ENCODE assay signal across 27 mouse cellular contexts in genomic region chr5:134920106-134920687, GRCm38 (mm10). TPM values are rescaled to one million over a fixed set of nuclear protein-coding genes. Genes with fewer than 3 reads are reported as not detected.
DNase-seq lines count a peak whose midpoint lies in the region; ATAC-seq and TF ChIP-seq lines count a peak whose summit lies in the region.
"Had no signal": no experiment of that assay in that cellular context is flagged by ENCODE, and none has a peak within 500 bp of the region (broad histone marks: within the 10 kb centered on the region; RNA-seq: fewer than 3 reads in every experiment).

No protein-coding gene starts in this region.

- TF ChIP-seq POLR2A in bone marrow, adult 2 months (IDR thresholded peaks at IDR 0.05; ENCODE audit: borderline replicate concordance, control insufficient read depth, low read depth, low read length), result no peak

- H3K4me2 ChIP-seq in intestine, embryonic 15.5 days (replicated peaks), result no peak overlapping the region
- no peak overlapping the region for H3K4me2 ChIP-seq in intestine, embryonic 16.5 days (ENCODE audit: low read depth, low read length)
- H3K4me2 ChIP-seq in liver, postnatal 0 days (ENCODE audit: low read depth, low read length), result peak overlapping the region; percentile 16
- H3K4me2 ChIP-seq: hindbrain, embryonic 12.5 days; lung, embryonic 14.5 days; midbrain, embryonic 15.5 days; stomach, embryonic 15.5 days had no signal

- H3K9me3 ChIP-seq in intestine, embryonic 15.5 days, result no peaks in the 10 kb centered on the region
- no peaks in the 10 kb centered on the region for H3K9me3 ChIP-seq in intestine, embryonic 16.5 days (ENCODE audit: control insufficient read depth, low read length)
- H3K9me3 ChIP-seq in erythroblast, embryonic 14.5 days (ENCODE audit: control insufficient read depth, low read length), result peaks cover 9% of the 10 kb centered on the region
- no peaks in the 10 kb centered on the region for H3K9me3 ChIP-seq in liver, postnatal 0 days (ENCODE audit: low read length)
- H3K9me3 ChIP-seq: midbrain, embryonic 15.5 days; stomach, embryonic 15.5 days had no signal

- H3K27ac ChIP-seq in intestine, embryonic 15.5 days, result no peak overlapping the region
- H3K27ac ChIP-seq in intestine, embryonic 16.5 days (ENCODE audit: low read length), result no peak overlapping the region
- peak overlapping the region; percentile 89 for H3K27ac ChIP-seq in bone marrow, adult 2 months (ENCODE audit: control insufficient read depth, insufficient read depth, low read depth, low read length, poor library complexity)
- peak overlapping the region; percentile 93 for H3K27ac ChIP-seq in liver, postnatal 0 days (ENCODE audit: low read depth)
- H3K27ac ChIP-seq: hindbrain, embryonic 12.5 days; macrophage; midbrain, embryonic 15.5 days had no signal

- no peaks in the 10 kb centered on the region for H3K36me3 ChIP-seq in intestine, embryonic 15.5 days
- no peaks in the 10 kb centered on the region for H3K36me3 ChIP-seq in intestine, embryonic 16.5 days (ENCODE audit: control insufficient read depth, insufficient read depth, low read length)
- H3K36me3 ChIP-seq in erythroblast, embryonic 14.5 days (ENCODE audit: control insufficient read depth), result peaks cover 17% of the 10 kb centered on the region
- H3K36me3 ChIP-seq in liver, postnatal 0 days (replicated peaks; ENCODE audit: insufficient read depth, low read length), result no peaks in the 10 kb centered on the region
- H3K36me3 ChIP-seq: G1E; hindbrain, embryonic 12.5 days; midbrain, embryonic 15.5 days; stomach, embryonic 15.5 days had no signal

- no peaks in the 10 kb centered on the region for H3K4me1 ChIP-seq in intestine, embryonic 15.5 days (replicated peaks)
- no peaks in the 10 kb centered on the region for H3K4me1 ChIP-seq in intestine, embryonic 16.5 days (ENCODE audit: control insufficient read depth, insufficient read depth, low read length)
- peaks cover 6% of the 10 kb centered on the region for H3K4me1 ChIP-seq in bone marrow, adult 2 months (ENCODE audit: control insufficient read depth, insufficient read depth, low read length)
- peaks cover 82% of the 10 kb centered on the region for H3K4me1 ChIP-seq in erythroblast, embryonic 14.5 days (ENCODE audit: control insufficient read depth)
- H3K4me1 ChIP-seq in liver, postnatal 0 days (ENCODE audit: insufficient read depth), result peaks cover 33% of the 10 kb centered on the region
- H3K4me1 ChIP-seq: hindbrain, embryonic 12.5 days; midbrain, embryonic 15.5 days; stomach, embryonic 15.5 days had no signal

- peak; percentile 47 for DNase-seq in liver, postnatal 0 days
- no peak for DNase-seq in thymus, adult 18-20 months
- no peak for DNase-seq in layer of hippocampus, postnatal 14 days (ENCODE audit: low spot score in 2 of 2)
- no peak for DNase-seq in heart, adult 9 months (ENCODE audit: low spot score in 2 of 2)
- DNase-seq: heart, adult 18-20 months; kidney, adult 11 months; kidney, postnatal 25 days; layer of hippocampus, adult 9-11 months; lung, embryonic 14.5 days; right cerebral cortex, postnatal 25 days; thymus, postnatal 36 days had no signal

- no peak overlapping the region for H3K9ac ChIP-seq in intestine, embryonic 15.5 days
- no peak overlapping the region for H3K9ac ChIP-seq in intestine, embryonic 16.5 days (ENCODE audit: low read depth, low read length)
- peak overlapping the region; percentile 53 for H3K9ac ChIP-seq in liver, postnatal 0 days (replicated peaks)
- H3K9ac ChIP-seq: hindbrain, embryonic 12.5 days; lung, embryonic 14.5 days; midbrain, embryonic 15.5 days; stomach, embryonic 15.5 days had no signal

- 72% methylated on average over 6 of the region's 6 CpGs for WGBS in intestine, embryonic 15.5 days
- whole genome bisulfite sequencing in intestine, embryonic 16.5 days, result 75% methylated on average over 6 of the region's 6 CpGs
- WGBS in bone marrow, adult 2 months, result 59% methylated on average over 6 of the region's 6 CpGs
- 61% methylated on average over 6 of the region's 6 CpGs for WGBS in liver, postnatal 0 days (ENCODE audit: insufficient replicate concordance)

- 0 out of 2 replicates have a peak, but pooled peaks have one; percentile 15 for ATAC-seq in intestine, embryonic 15.5 days
- no peak for ATAC-seq in intestine, embryonic 16.5 days
- no peak for ATAC-seq in liver, postnatal 0 days
- ATAC-seq: midbrain, embryonic 15.5 days had no signal

- TF ChIP-seq CTCF in bone marrow, adult 2 months (IDR thresholded peaks at IDR 0.05; ENCODE audit: control insufficient read depth, insufficient read depth, low read length), result no peak
- TF ChIP-seq CTCF in liver, postnatal 0 days (IDR thresholded peaks at IDR 0.05; ENCODE audit: low read depth), result no peak

- no peaks in the 10 kb centered on the region for H3K27me3 ChIP-seq in intestine, embryonic 15.5 days (replicated peaks)
- no peaks in the 10 kb centered on the region for H3K27me3 ChIP-seq in intestine, embryonic 16.5 days (replicated peaks; ENCODE audit: control insufficient read depth, insufficient read depth, low read length)
- no peaks in the 10 kb centered on the region for H3K27me3 ChIP-seq in erythroblast, embryonic 14.5 days (ENCODE audit: control insufficient read depth)
- H3K27me3 ChIP-seq in liver, postnatal 0 days (ENCODE audit: insufficient read depth, low read length), result no peaks in the 10 kb centered on the region
- H3K27me3 ChIP-seq: hindbrain, embryonic 12.5 days; midbrain, embryonic 15.5 days; stomach, embryonic 15.5 days had no signal

- no peak overlapping the region for H3K4me3 ChIP-seq in intestine, embryonic 15.5 days (replicated peaks)
- no peak overlapping the region for H3K4me3 ChIP-seq in intestine, embryonic 16.5 days (ENCODE audit: low read length)
- H3K4me3 ChIP-seq in bone marrow, adult 2 months (replicated peaks; ENCODE audit: control insufficient read depth, low read depth, low read length), result no peak overlapping the region
- peak overlapping the region; percentile 46 for H3K4me3 ChIP-seq in erythroblast, embryonic 14.5 days (replicated peaks)
- no peak overlapping the region for H3K4me3 ChIP-seq in liver, postnatal 0 days (ENCODE audit: low read depth, low read length)
- H3K4me3 ChIP-seq: hindbrain, embryonic 12.5 days; midbrain, embryonic 15.5 days; stomach, embryonic 15.5 days had no signal

- peak; percentile 90 for TF ChIP-seq EP300 in liver, postnatal 0 days (IDR thresholded peaks at IDR 0.05; ENCODE audit: low read depth)

RNA-seq across cellular contexts. Expression of gene Cldn13, which starts 4.9 kb away (rescaled TPM):
- 3.9 and 5.3 TPM in 2 replicates for polyA plus RNA-seq in intestine, embryonic 15.5 days (2015; fragmentation: Nextera tagmentation; extraction: Ambion mirVana)
- polyA plus RNA-seq in intestine, embryonic 16.5 days (2015; fragmentation: Nextera tagmentation; extraction: Ambion mirVana), result 2.1 and 6.4 TPM in 2 replicates
- 224 and 283 TPM in 2 replicates for polyA plus RNA-seq in bone marrow, adult 2 months (2011; ENCODE audit: insufficient read depth, insufficient read length, low replicate concordance, missing spikeins)
- 5.9 and 6.1 TPM in 2 replicates for polyA plus RNA-seq in erythroblast, embryonic 14.5 days (2012)
- polyA plus RNA-seq in liver, postnatal 0 days (2015; fragmentation: Nextera tagmentation; extraction: Ambion mirVana), result 138 and 152 TPM in 2 replicates
- not detected for total RNA-seq in layer of hippocampus, postnatal 14 days (2021)
- total RNA-seq: gastrocnemius, adult 8-10 months; heart, adult 18-20 months; left cerebral cortex, postnatal 36 days had no signal
- polyA plus RNA-seq: cerebellum, adult 2 months; G1E; macrophage; midbrain, embryonic 15.5 days had no signal

RNA-seq across cellular contexts. Expression of gene Mettl27, which starts 12.0 kb away (rescaled TPM):
- polyA plus RNA-seq in intestine, embryonic 15.5 days (2015; fragmentation: Nextera tagmentation; extraction: Ambion mirVana), result 18.5 and 25.7 TPM in 2 replicates
- polyA plus RNA-seq in intestine, embryonic 16.5 days (2015; fragmentation: Nextera tagmentation; extraction: Ambion mirVana), result 27.2 TPM in 2 replicates
- 9.9 and 11.4 TPM in 2 replicates for polyA plus RNA-seq in bone marrow, adult 2 months (2011; ENCODE audit: insufficient read depth, insufficient read length, low replicate concordance, missing spikeins)
- 5.8 and 6.4 TPM in 2 replicates for polyA plus RNA-seq in erythroblast, embryonic 14.5 days (2012)
- 17.3 and 21.7 TPM in 2 replicates for polyA plus RNA-seq in liver, postnatal 0 days (2015; fragmentation: Nextera tagmentation; extraction: Ambion mirVana)
- 10 to 100 TPM; 14.6 to 16.5 TPM for total RNA-seq in layer of hippocampus, postnatal 14 days (2021)

RNA-seq across cellular contexts. Expression of gene Tmem270, which starts 13.7 kb away (rescaled TPM):
- not detected in 2 replicates for polyA plus RNA-seq in intestine, embryonic 15.5 days (2015; fragmentation: Nextera tagmentation; extraction: Ambion mirVana)
- not detected in 2 replicates for polyA plus RNA-seq in intestine, embryonic 16.5 days (2015; fragmentation: Nextera tagmentation; extraction: Ambion mirVana)
- not detected in 2 replicates for polyA plus RNA-seq in bone marrow, adult 2 months (2011; ENCODE audit: insufficient read depth, insufficient read length, low replicate concordance, missing spikeins)
- 0.04 TPM in 1 of 2 replicates, not detected in the other for polyA plus RNA-seq in erythroblast, embryonic 14.5 days (2012)
- not detected in 2 replicates for polyA plus RNA-seq in liver, postnatal 0 days (2015; fragmentation: Nextera tagmentation; extraction: Ambion mirVana)
- not detected for total RNA-seq in layer of hippocampus, postnatal 14 days (2021)
- total RNA-seq: adrenal gland, postnatal 4 days; G1E; gastrocnemius, adult 8-10 months; heart, adult 18-20 months; left cerebral cortex, postnatal 36 days had no signal
- polyA plus RNA-seq: cerebellum, adult 2 months; embryonic facial prominence, embryonic 11.5 days; forebrain, embryonic 11.5 days; G1E; heart, postnatal 0 days; hindbrain, embryonic 12.5 days; lung, embryonic 14.5 days; macrophage; midbrain, embryonic 15.5 days; stomach, embryonic 15.5 days had no signal

RNA-seq across cellular contexts. Expression of gene Cldn4, which starts 26.5 kb away (rescaled TPM):
- polyA plus RNA-seq in intestine, embryonic 15.5 days (2015; fragmentation: Nextera tagmentation; extraction: Ambion mirVana), result 45.6 and 49.2 TPM in 2 replicates
- polyA plus RNA-seq in intestine, embryonic 16.5 days (2015; fragmentation: Nextera tagmentation; extraction: Ambion mirVana), result 48.7 and 54.2 TPM in 2 replicates
- polyA plus RNA-seq in bone marrow, adult 2 months (2011; ENCODE audit: insufficient read depth, insufficient read length, low replicate concordance, missing spikeins), result 11.1 TPM in 1 of 2 replicates, not detected in the other
- polyA plus RNA-seq in erythroblast, embryonic 14.5 days (2012), result not detected in 2 replicates
- polyA plus RNA-seq in liver, postnatal 0 days (2015; fragmentation: Nextera tagmentation; extraction: Ambion mirVana), result 0.13 and 0.32 TPM in 2 replicates
- total RNA-seq in layer of hippocampus, postnatal 14 days (2021), result not detected
- total RNA-seq: gastrocnemius, adult 8-10 months; left cerebral cortex, postnatal 36 days had no signal
- polyA plus RNA-seq: G1E; heart, postnatal 0 days; macrophage; midbrain, embryonic 15.5 days had no signal

Comparison
In these comparisons a context has a peak if more than half of its experiments do, and no peak if none do; other contexts are left out.
1. H3K27ac ChIP-seq: peak in bone marrow, adult 2 months (single experiment) and liver, postnatal 0 days (single experiment); none in intestine, embryonic 15.5 days (single experiment) and intestine, embryonic 16.5 days (single experiment).
2. RNA of gene Cldn13, which starts 4.9 kb away (polyA plus RNA-seq): 224 to 283 TPM in bone marrow, adult 2 months and 138 to 152 TPM in liver, postnatal 0 days; 2.1 to 6.4 TPM in intestine, embryonic 16.5 days, 5.9 to 6.1 TPM in erythroblast, embryonic 14.5 days and 3.9 to 5.3 TPM in intestine, embryonic 15.5 days; every median in the first group is over 10 times any median in the second.